Mouse (Mus musculus): ENCODE data around the gene N4bp2l1. TPM values are rescaled to one million over a fixed set of nuclear protein-coding genes. Genes with fewer than 3 reads are reported as not detected.
A peak's percentile ranks its signal among the peaks of the same experiment; 100 is the strongest.

The N4bp2l1 gene
- polyA plus RNA-seq, 1 experiment from 2014 or later: 13.3 TPM

GRCm38 (mm10) chr5:150561783-150562182 lies 35.2 kb downstream of the N4bp2l1 start:
- Histone ChIP-seq H3K27me3 (no peaks in the 10 kb centered on the region), H3K4me1 (replicated peaks) (no peaks in the 10 kb centered on the region), H3K4me2 (no peak overlapping the region), H3K36me3 (replicated peaks) (peaks cover 94% of the 10 kb centered on the region), H3K4me3 (replicated peaks) (no peak overlapping the region), H3K27ac (replicated peaks) (no peak overlapping the region), H3K9ac (no peak overlapping the region), H3K9me3 (replicated peaks) (no peaks in the 10 kb centered on the region)
- no peak for ATAC-seq (ENCODE audit: insufficient read depth)
- WGBS (ENCODE audit: insufficient replicate concordance): 70% methylated on average over 5 of the region's 5 CpGs

GRCm38 (mm10) chr5:150561376-150561775 lies 35.6 kb downstream of the N4bp2l1 start:
- H3K4me1 ChIP-seq (replicated peaks): no peaks in the 10 kb centered on the region
- no peaks in the 10 kb centered on the region for H3K9me3 ChIP-seq (replicated peaks)
- no peak overlapping the region for H3K4me3 ChIP-seq (replicated peaks)
- H3K4me2 ChIP-seq: no peak overlapping the region
- ATAC-seq (ENCODE audit: insufficient read depth): no peak
- no peaks in the 10 kb centered on the region for H3K27me3 ChIP-seq
- H3K27ac ChIP-seq (replicated peaks): no peak overlapping the region
- peaks cover 92% of the 10 kb centered on the region for H3K36me3 ChIP-seq (replicated peaks)
- no peak overlapping the region for H3K9ac ChIP-seq

GRCm38 (mm10) chr5:150560851-150561250 lies 36.1 kb downstream of the N4bp2l1 start:
- H3K9me3 ChIP-seq (replicated peaks): no peaks in the 10 kb centered on the region
- no peak overlapping the region for H3K27ac ChIP-seq (replicated peaks)
- ATAC-seq (ENCODE audit: insufficient read depth): no peak
- no peak overlapping the region for H3K9ac ChIP-seq
- H3K4me3 ChIP-seq (replicated peaks): no peak overlapping the region
- H3K4me1 ChIP-seq (replicated peaks): no peaks in the 10 kb centered on the region
- no peak overlapping the region for H3K4me2 ChIP-seq
- peaks cover 88% of the 10 kb centered on the region for H3K36me3 ChIP-seq (replicated peaks)
- 93% methylated on average over 5 of the region's 5 CpGs for WGBS (ENCODE audit: insufficient replicate concordance)
- no peaks in the 10 kb centered on the region for H3K27me3 ChIP-seq

- Histone ChIP-seq H3K4me1 (replicated peaks) (no peaks in the 10 kb centered on the region), H3K27me3 (no peaks in the 10 kb centered on the region), H3K27ac (replicated peaks) (no peak overlapping the region), H3K9ac (no peak overlapping the region), H3K9me3 (replicated peaks) (no peaks in the 10 kb centered on the region), H3K4me2 (no peak overlapping the region), H3K4me3 (replicated peaks) (no peak overlapping the region), H3K36me3 (replicated peaks) (peaks cover 90% of the 10 kb centered on the region)
- ATAC-seq (ENCODE audit: insufficient read depth): no peak
- 86% methylated on average over 6 of the region's 6 CpGs for WGBS (ENCODE audit: insufficient replicate concordance)
These were observed 37.4 kb downstream of the N4bp2l1 start for GRCm38 (mm10) chr5:150559519-150560103.

- H3K36me3 ChIP-seq (replicated peaks): peaks cover 74% of the 10 kb centered on the region
- no peaks in the 10 kb centered on the region for H3K27me3 ChIP-seq
- no peak overlapping the region for H3K4me2 ChIP-seq
- H3K27ac ChIP-seq (replicated peaks): no peak overlapping the region
- H3K9me3 ChIP-seq (replicated peaks): no peaks in the 10 kb centered on the region
- WGBS (ENCODE audit: insufficient replicate concordance): 68% methylated on average over 3 of the region's 3 CpGs
- no peak for ATAC-seq (ENCODE audit: insufficient read depth)
- H3K4me1 ChIP-seq (replicated peaks): no peaks in the 10 kb centered on the region
- H3K9ac ChIP-seq: no peak overlapping the region
- no peak overlapping the region for H3K4me3 ChIP-seq (replicated peaks)
These were observed 45.4 kb downstream of the N4bp2l1 start for GRCm38 (mm10) chr5:150551637-150552036.

GRCm38 (mm10) chr5:150543184-150543583 lies 53.8 kb downstream of the N4bp2l1 start:
- Histone ChIP-seq H3K4me2 (no peak overlapping the region), H3K4me1 (replicated peaks) (no peaks in the 10 kb centered on the region), H3K27ac (replicated peaks) (no peak overlapping the region), H3K9ac (no peak overlapping the region), H3K36me3 (replicated peaks) (peaks cover 23% of the 10 kb centered on the region), H3K27me3 (no peaks in the 10 kb centered on the region), H3K4me3 (replicated peaks) (no peak overlapping the region), H3K9me3 (replicated peaks) (0 out of 2 replicates have a peak, but pooled peaks cover 5% of the 10 kb centered on the region)
- 81% methylated on average over 2 of the region's 2 CpGs for WGBS (ENCODE audit: insufficient replicate concordance)
- ATAC-seq (ENCODE audit: insufficient read depth): no peak

- no peaks in the 10 kb centered on the region for H3K4me1 ChIP-seq (replicated peaks)
- no peak overlapping the region for H3K27ac ChIP-seq (replicated peaks)
- H3K9me3 ChIP-seq (replicated peaks): 0 out of 2 replicates have a peak, but pooled peaks cover 5% of the 10 kb centered on the region
- peaks cover 38% of the 10 kb centered on the region for H3K36me3 ChIP-seq (replicated peaks)
- H3K4me3 ChIP-seq (replicated peaks): no peak overlapping the region
- ATAC-seq (ENCODE audit: insufficient read depth): no peak
- H3K27me3 ChIP-seq: no peaks in the 10 kb centered on the region
- 91% methylated on average over 1 of the region's 1 CpGs for WGBS (ENCODE audit: insufficient replicate concordance)
- H3K4me2 ChIP-seq: no peak overlapping the region
- H3K9ac ChIP-seq: no peak overlapping the region
These were observed 55.7 kb downstream of the N4bp2l1 start for GRCm38 (mm10) chr5:150541302-150541701.

- Histone ChIP-seq H3K27me3 (no peaks in the 10 kb centered on the region), H3K9me3 (replicated peaks) (no peaks in the 10 kb centered on the region), H3K36me3 (replicated peaks) (peaks cover 23% of the 10 kb centered on the region), H3K4me1 (replicated peaks) (peaks cover 30% of the 10 kb centered on the region), H3K4me3 (replicated peaks) (no peak overlapping the region), H3K4me2 (no peak overlapping the region), H3K9ac (no peak overlapping the region), H3K27ac (replicated peaks) (no peak overlapping the region)
- WGBS (ENCODE audit: insufficient replicate concordance): 65% methylated on average over 2 of the region's 2 CpGs
- no peak for ATAC-seq (ENCODE audit: insufficient read depth)
These were observed 71.7 kb downstream of the N4bp2l1 start for GRCm38 (mm10) chr5:150525239-150525638.

GRCm38 (mm10) chr5:150522867-150523234 lies 74.1 kb downstream of the N4bp2l1 start:
- WGBS (ENCODE audit: insufficient replicate concordance): 4% methylated on average over 11 of the region's 11 CpGs

GRCm38 (mm10) chr5:150521937-150522866 lies 74.8 kb downstream of the N4bp2l1 start, which contains the start of gene Brca2:
Gene Brca2, plus strand, starts transcription at chr5:150522630.
- peak within 1 kb of the TSS; percentile 74 for H3K4me2 ChIP-seq
- no peaks in the 10 kb centered on the region for H3K9me3 ChIP-seq (replicated peaks)
- peak; percentile 96 for ATAC-seq (ENCODE audit: insufficient read depth)
- H3K27ac ChIP-seq (replicated peaks): peak within 1 kb of the TSS; percentile 88
- peaks cover 24% of the 10 kb centered on the region for H3K4me1 ChIP-seq (replicated peaks)
- H3K36me3 ChIP-seq (replicated peaks): peaks cover 13% of the 10 kb centered on the region
- H3K4me3 ChIP-seq (replicated peaks): peak within 1 kb of the TSS; percentile 87
- WGBS (ENCODE audit: insufficient replicate concordance): 3% methylated on average over 63 of the region's 63 CpGs
- H3K27me3 ChIP-seq: no peaks in the 10 kb centered on the region; the same call in 1 of the 2 replicates
- H3K9ac ChIP-seq: peak within 1 kb of the TSS; percentile 90

More at GRCm38 (mm10) chr5:150522867-150523234, 74.1 kb downstream of the N4bp2l1 start:
- Histone ChIP-seq H3K9me3 (replicated peaks) (no peaks in the 10 kb centered on the region), H3K9ac (peak overlapping the region; percentile 90), H3K4me1 (replicated peaks) (peaks cover 24% of the 10 kb centered on the region), H3K27ac (replicated peaks) (peak overlapping the region; percentile 88), H3K4me3 (replicated peaks) (peak overlapping the region; percentile 87), H3K4me2 (peak overlapping the region; percentile 74), H3K27me3 (no peaks in the 10 kb centered on the region), H3K36me3 (replicated peaks) (peaks cover 13% of the 10 kb centered on the region)
- ATAC-seq (ENCODE audit: insufficient read depth): peak; percentile 72
